Mouse (Mus musculus) embryonic facial prominence, embryonic 14.5 days (tissue): ENCODE measurements around the gene Gpx7. TPM values are rescaled to one million over a fixed set of nuclear protein-coding genes. Genes with fewer than 3 reads are reported as not detected.

ENCODE experiments used
- ATAC-seq: fragments of 200-750 bp; cut with Nextera tagmentation; 2 replicates; pipeline ENCODE4 v1.8.0; 2017; ENCODE audit warnings: low read depth, moderate number of reproducible peaks, moderate TSS enrichment
- DNase-seq: peaks from one replicate; pipeline ENCODE4 v3.0.0-alpha.2; 2015; ENCODE audit warnings: low spot score
- H3K27ac ChIP-seq: fragments of 300-500 bp; sonication (generic); replicated peaks from 2 replicates; pipeline ENCODE4 v1.5.1; 2014; ENCODE audit warnings: low read depth, mild to moderate bottlenecking, low read length, moderate library complexity
- H3K27me3 ChIP-seq: fragments of 300-500 bp; sonication (generic); replicated peaks from 2 replicates; pipeline ENCODE4 v1.6.1; 2014; ENCODE audit warnings: low read length; ENCODE audit not compliant: control insufficient read depth, insufficient read depth
- H3K36me3 ChIP-seq: fragments of 300-500 bp; sonication (generic); 2 replicates; pipeline ENCODE4 v1.6.1; 2014; ENCODE audit warnings: low read length, mixed read lengths; ENCODE audit not compliant: control insufficient read depth, insufficient read depth
- H3K4me1 ChIP-seq: fragments of 300-500 bp; sonication (generic); 2 replicates; pipeline ENCODE4 v1.6.1; 2014; ENCODE audit warnings: antibody characterized with exemption, low read length; ENCODE audit not compliant: control insufficient read depth, insufficient read depth
- H3K4me2 ChIP-seq: fragments of 300-500 bp; sonication (generic); 2 replicates; pipeline ENCODE4 v1.6.1; 2014; ENCODE audit warnings: low read depth, mild to moderate bottlenecking, low read length, moderate library complexity, mixed read lengths
- H3K4me3 ChIP-seq: fragments of 300-500 bp; sonication (generic); 2 replicates; pipeline ENCODE4 v1.5.1; 2014; ENCODE audit warnings: low read depth, mild to moderate bottlenecking, low read length
- H3K9ac ChIP-seq: fragments of 300-500 bp; sonication (generic); 2 replicates; pipeline ENCODE4 v1.6.1; 2014; ENCODE audit warnings: low read depth, mild to moderate bottlenecking, low read length, moderate library complexity, mixed read lengths
- H3K9me3 ChIP-seq: fragments of 300-500 bp; sonication (generic); 2 replicates; pipeline ENCODE4 v1.6.1; 2016; ENCODE audit warnings: low read length; ENCODE audit not compliant: control insufficient read depth
- WGBS: fragments of 180-500 bp; shearing (Covaris S2); extraction: QIAGEN DNeasy Blood & Tissue Kit; methylation state at CpG from one replicate; pipeline ENCODE4 v1.1.7; 2014; 5-methylcytosine and 5-hydroxymethylcytosine counted together
- polyA plus RNA-seq: library from polyadenylated mRNA; unstranded; fragments of >200 nt; fragmentation: Nextera tagmentation; extraction: Ambion mirVana; gene quantifications from 2 replicates; pipeline ENCODE4 v1.2.1, GENCODE M21; 2014

The Gpx7 gene
- polyA plus RNA-seq, 1 experiment from 2014 or later, result 124 TPM

GRCm38 (mm10) chr4:108405766-108406137, 1.0 kb downstream of the Gpx7 start:
- Histone ChIP-seq H3K9me3 (no peaks in the 10 kb centered on the region), H3K27ac (peak overlapping the region; percentile 85), H3K9ac (peak overlapping the region; percentile 77), H3K4me3 (peak overlapping the region; percentile 56), H3K27me3 (no peaks in the 10 kb centered on the region), H3K4me1 (peaks cover 18% of the 10 kb centered on the region), H3K4me2 (peak overlapping the region; percentile 86), H3K36me3 (peaks cover 21% of the 10 kb centered on the region)
- DNase-seq (peak; percentile 72), ATAC-seq (peak; percentile 76)
- 62% methylated on average over 3 of the region's 3 CpGs for WGBS

GRCm38 (mm10) chr4:108403861-108404635, 2.7 kb downstream of the Gpx7 start:
- peaks cover 36% of the 10 kb centered on the region for H3K36me3 ChIP-seq
- ATAC-seq (no peak), DNase-seq (no peak)
- H3K9ac ChIP-seq, result no peak overlapping the region
- no peaks in the 10 kb centered on the region for H3K9me3 ChIP-seq
- 80% methylated on average over 8 of the region's 8 CpGs for WGBS
- H3K27me3 ChIP-seq, result no peaks in the 10 kb centered on the region
- no peak overlapping the region for H3K4me3 ChIP-seq
- peaks cover 18% of the 10 kb centered on the region for H3K4me1 ChIP-seq
- no peak overlapping the region for H3K4me2 ChIP-seq
- H3K27ac ChIP-seq, result no peak overlapping the region

GRCm38 (mm10) chr4:108400395-108400794, 6.4 kb downstream of the Gpx7 start:
- H3K27me3 ChIP-seq, result no peaks in the 10 kb centered on the region
- 0 out of 2 replicates have a peak, but pooled peaks cover 4% of the 10 kb centered on the region for H3K4me1 ChIP-seq
- H3K36me3 ChIP-seq, result peaks cover 36% of the 10 kb centered on the region
- DNase-seq, result peak; percentile 15
- no peak overlapping the region for H3K4me3 ChIP-seq
- 88% methylated on average over 10 of the region's 10 CpGs for WGBS
- no peak overlapping the region for H3K27ac ChIP-seq
- no peak for ATAC-seq
- H3K9me3 ChIP-seq, result no peaks in the 10 kb centered on the region
- no peak overlapping the region for H3K4me2 ChIP-seq
- H3K9ac ChIP-seq, result no peak overlapping the region

- Histone ChIP-seq H3K9me3 (no peaks in the 10 kb centered on the region), H3K36me3 (peaks cover under 1% of the 10 kb centered on the region; the same call in 1 of the 2 replicates), H3K4me3 (no peak overlapping the region), H3K4me1 (no peaks in the 10 kb centered on the region), H3K4me2 (no peak overlapping the region), H3K9ac (no peak overlapping the region), H3K27ac (no peak overlapping the region), H3K27me3 (no peaks in the 10 kb centered on the region)
- ATAC-seq (no peak), DNase-seq (no peak)
Observed at GRCm38 (mm10) chr4:108394236-108394635, 12.5 kb downstream of the Gpx7 start.

GRCm38 (mm10) chr4:108392558-108392957, 14.2 kb downstream of the Gpx7 start:
- 85% methylated on average over 2 of the region's 2 CpGs for WGBS
- Histone ChIP-seq H3K9ac (no peak overlapping the region), H3K4me3 (no peak overlapping the region), H3K4me2 (no peak overlapping the region), H3K9me3 (no peaks in the 10 kb centered on the region), H3K36me3 (no peaks in the 10 kb centered on the region), H3K4me1 (no peaks in the 10 kb centered on the region; the same call in 1 of the 2 replicates), H3K27ac (no peak overlapping the region), H3K27me3 (no peaks in the 10 kb centered on the region)
- DNase-seq (no peak), ATAC-seq (no peak)

GRCm38 (mm10) chr4:108391124-108391523, 15.6 kb downstream of the Gpx7 start:
- no peaks in the 10 kb centered on the region for H3K36me3 ChIP-seq
- ATAC-seq (no peak), DNase-seq (no peak)
- no peaks in the 10 kb centered on the region for H3K9me3 ChIP-seq
- H3K27ac ChIP-seq, result no peak overlapping the region
- peaks cover 4% of the 10 kb centered on the region; the same call in 1 of the 2 replicates for H3K4me1 ChIP-seq
- H3K4me3 ChIP-seq, result no peak overlapping the region
- no peak overlapping the region for H3K9ac ChIP-seq
- H3K27me3 ChIP-seq, result no peaks in the 10 kb centered on the region
- no peak overlapping the region for H3K4me2 ChIP-seq
- 65% methylated on average over 5 of the region's 5 CpGs for WGBS

- ATAC-seq (no peak), DNase-seq (no peak)
- H3K9ac ChIP-seq, result no peak overlapping the region
- peak overlapping the region; percentile 84; the same call in 1 of the 2 replicates for H3K27ac ChIP-seq
- 59% methylated on average over 3 of the region's 3 CpGs for WGBS
- H3K4me3 ChIP-seq, result no peak overlapping the region
- H3K36me3 ChIP-seq, result no peaks in the 10 kb centered on the region
- H3K4me2 ChIP-seq, result no peak overlapping the region
- peaks cover 7% of the 10 kb centered on the region for H3K27me3 ChIP-seq
- no peaks in the 10 kb centered on the region for H3K9me3 ChIP-seq
- peaks cover 8% of the 10 kb centered on the region; the same call in 1 of the 2 replicates for H3K4me1 ChIP-seq
Observed at GRCm38 (mm10) chr4:108388741-108389140, 18.0 kb downstream of the Gpx7 start.

GRCm38 (mm10) chr4:108387681-108388253, 19.0 kb downstream of the Gpx7 start:
- ATAC-seq (peak; percentile 74), DNase-seq (peak; percentile 94)
- Histone ChIP-seq H3K27ac (peak overlapping the region; percentile 84), H3K4me1 (peaks cover 8% of the 10 kb centered on the region; the same call in 1 of the 2 replicates), H3K9ac (peak overlapping the region; percentile 67), H3K9me3 (no peaks in the 10 kb centered on the region), H3K36me3 (no peaks in the 10 kb centered on the region), H3K4me2 (peak overlapping the region; percentile 72), H3K27me3 (peaks cover 9% of the 10 kb centered on the region), H3K4me3 (peak overlapping the region; percentile 39)
- WGBS, result 2% methylated on average over 18 of the region's 18 CpGs
